Mouse (Mus musculus) intestine, embryonic 14.5 days (tissue): ENCODE data around the gene Fntb. TPM values are rescaled to one million over a fixed set of nuclear protein-coding genes. Genes with fewer than 3 reads are reported as not detected.

Experiments used
- ATAC-seq: fragments of 200-750 bp; cut with Nextera tagmentation; replicated peaks from 2 replicates; pipeline ENCODE4 v1.8.0; 2017; ENCODE audit warnings: low read depth, moderate number of reproducible peaks, moderate TSS enrichment, moderate library complexity; ENCODE audit not compliant: low FRiP score, low TSS enrichment
- DNase-seq: peaks from one replicate; pipeline ENCODE4 v3.0.0-alpha.2; 2018; ENCODE audit warnings: low spot score
- H3K27ac ChIP-seq: fragments of 300-500 bp; sonication (generic); 2 replicates; pipeline ENCODE4 v1.5.1; 2014; ENCODE audit warnings: low read depth, mild to moderate bottlenecking, control low read depth
- H3K27me3 ChIP-seq: fragments of 300-500 bp; sonication (generic); replicated peaks from 2 replicates; pipeline ENCODE4 v1.6.1; 2014; ENCODE audit warnings: low read length, control low read depth; ENCODE audit not compliant: control insufficient read depth, insufficient read depth
- H3K36me3 ChIP-seq: fragments of 300-500 bp; sonication (generic); 2 replicates; pipeline ENCODE4 v1.6.1; 2014; ENCODE audit warnings: low read length, control low read depth; ENCODE audit not compliant: control insufficient read depth, insufficient read depth
- H3K4me1 ChIP-seq: fragments of 300-500 bp; sonication (generic); replicated peaks from 2 replicates; pipeline ENCODE4 v1.6.1; 2014; ENCODE audit warnings: low read length, control low read depth, mixed read lengths; ENCODE audit not compliant: control insufficient read depth, insufficient read depth
- H3K4me2 ChIP-seq: fragments of 300-500 bp; sonication (generic); 2 replicates; pipeline ENCODE4 v1.6.1; 2014; ENCODE audit warnings: low read length
- H3K4me3 ChIP-seq: fragments of 300-500 bp; sonication (generic); 2 replicates; pipeline ENCODE4 v1.5.1; 2014; ENCODE audit warnings: low read depth, low read length, control low read depth, mixed read lengths
- H3K9ac ChIP-seq: fragments of 300-500 bp; sonication (generic); 2 replicates; pipeline ENCODE4 v1.6.1; 2014; ENCODE audit warnings: mild to moderate bottlenecking, low read length
- H3K9me3 ChIP-seq: fragments of 300-500 bp; sonication (generic); 2 replicates; pipeline ENCODE4 v1.6.1; 2016; ENCODE audit warnings: low read length, control low read depth; ENCODE audit not compliant: control insufficient read depth
- WGBS: fragments of 180-500 bp; shearing (Covaris S2); extraction: QIAGEN DNeasy Blood & Tissue Kit; methylation state at CpG from one replicate; pipeline ENCODE4 v1.1.7; 2014; 5-methylcytosine and 5-hydroxymethylcytosine counted together
- polyA plus RNA-seq: library from polyadenylated mRNA; unstranded; fragments of >200 nt; fragmentation: Nextera tagmentation; extraction: Ambion mirVana; gene quantifications from 2 replicates; pipeline ENCODE4 v1.2.1, GENCODE M21; 2014

The Fntb gene
- polyA plus RNA-seq, 1 experiment from 2014 or later = 39.3 TPM

- DNase-seq (no peak), ATAC-seq (no peak)
- H3K9me3 ChIP-seq = no peaks in the 10 kb centered on the region
- no peak overlapping the region for H3K9ac ChIP-seq
- no peaks in the 10 kb centered on the region for H3K4me1 ChIP-seq
- no peak overlapping the region for H3K4me2 ChIP-seq
- H3K27me3 ChIP-seq = no peaks in the 10 kb centered on the region
- no peak overlapping the region for H3K4me3 ChIP-seq
- H3K36me3 ChIP-seq = peaks cover 20% of the 10 kb centered on the region; the same call in 1 of the 2 replicates
- no peak overlapping the region for H3K27ac ChIP-seq
- WGBS = 92% methylated on average over 16 of the region's 16 CpGs
Measured at GRCm38 (mm10) chr12:76892910-76893695, 127.7 kb downstream of the Fntb start.

GRCm38 (mm10) chr12:76894792-76895559, 129.6 kb downstream of the Fntb start:
- H3K9ac ChIP-seq = no peak overlapping the region
- ATAC-seq (no peak; the same call in 1 of the 2 replicates), DNase-seq (no peak)
- no peak overlapping the region for H3K4me2 ChIP-seq
- WGBS = 71% methylated on average over 10 of the region's 10 CpGs
- no peak overlapping the region for H3K27ac ChIP-seq
- H3K36me3 ChIP-seq = peaks cover 17% of the 10 kb centered on the region
- no peaks in the 10 kb centered on the region for H3K27me3 ChIP-seq
- H3K4me3 ChIP-seq = no peak overlapping the region
- H3K4me1 ChIP-seq = no peaks in the 10 kb centered on the region
- no peaks in the 10 kb centered on the region for H3K9me3 ChIP-seq

- no peaks in the 10 kb centered on the region for H3K4me1 ChIP-seq
- peaks cover 19% of the 10 kb centered on the region for H3K36me3 ChIP-seq
- DNase-seq (no peak), ATAC-seq (peak; percentile 62)
- no peaks in the 10 kb centered on the region for H3K9me3 ChIP-seq
- H3K27ac ChIP-seq = no peak overlapping the region; the same call in 1 of the 2 replicates
- H3K4me3 ChIP-seq = no peak overlapping the region
- WGBS = 36% methylated on average over 7 of the region's 7 CpGs
- H3K9ac ChIP-seq = no peak overlapping the region
- H3K4me2 ChIP-seq = no peak overlapping the region
- no peaks in the 10 kb centered on the region for H3K27me3 ChIP-seq
Measured at GRCm38 (mm10) chr12:76895777-76896176, 130.4 kb downstream of the Fntb start.

GRCm38 (mm10) chr12:76896566-76896965, 131.2 kb downstream of the Fntb start:
- no peaks in the 10 kb centered on the region for H3K27me3 ChIP-seq
- no peaks in the 10 kb centered on the region for H3K9me3 ChIP-seq
- H3K4me1 ChIP-seq = no peaks in the 10 kb centered on the region
- DNase-seq (no peak), ATAC-seq (no peak)
- H3K27ac ChIP-seq = no peak overlapping the region
- 95% methylated on average over 4 of the region's 4 CpGs for WGBS
- no peak overlapping the region for H3K4me3 ChIP-seq
- H3K4me2 ChIP-seq = no peak overlapping the region
- H3K9ac ChIP-seq = no peak overlapping the region
- peaks cover 21% of the 10 kb centered on the region for H3K36me3 ChIP-seq

GRCm38 (mm10) chr12:76897006-76897405, 131.6 kb downstream of the Fntb start:
- H3K36me3 ChIP-seq = peaks cover 16% of the 10 kb centered on the region
- H3K4me3 ChIP-seq = no peak overlapping the region
- no peak overlapping the region for H3K4me2 ChIP-seq
- no peak for ATAC-seq
- H3K9me3 ChIP-seq = no peaks in the 10 kb centered on the region
- no peak overlapping the region for H3K27ac ChIP-seq
- WGBS = 86% methylated on average over 10 of the region's 10 CpGs
- H3K9ac ChIP-seq = no peak overlapping the region
- no peak for DNase-seq
- H3K4me1 ChIP-seq = no peaks in the 10 kb centered on the region
- H3K27me3 ChIP-seq = no peaks in the 10 kb centered on the region

- DNase-seq = no peak
- no peaks in the 10 kb centered on the region for H3K4me1 ChIP-seq
- H3K4me2 ChIP-seq = no peak overlapping the region
- no peak overlapping the region for H3K9ac ChIP-seq
- no peak overlapping the region for H3K27ac ChIP-seq
- H3K36me3 ChIP-seq = peaks cover 15% of the 10 kb centered on the region
- H3K4me3 ChIP-seq = no peak overlapping the region
- no peak for ATAC-seq
- H3K9me3 ChIP-seq = no peaks in the 10 kb centered on the region
- H3K27me3 ChIP-seq = no peaks in the 10 kb centered on the region
Measured at GRCm38 (mm10) chr12:76898141-76898540, 132.8 kb downstream of the Fntb start.

GRCm38 (mm10) chr12:76899261-76899975, 134.0 kb downstream of the Fntb start:
- Histone ChIP-seq H3K4me3 (no peak overlapping the region), H3K4me2 (no peak overlapping the region), H3K36me3 (peaks cover 15% of the 10 kb centered on the region), H3K27ac (no peak overlapping the region), H3K4me1 (no peaks in the 10 kb centered on the region), H3K27me3 (no peaks in the 10 kb centered on the region), H3K9ac (no peak overlapping the region), H3K9me3 (no peaks in the 10 kb centered on the region)
- WGBS = 88% methylated on average over 10 of the region's 10 CpGs
- ATAC-seq = no peak
- DNase-seq = no peak

- WGBS = 79% methylated on average over 3 of the region's 3 CpGs
- ATAC-seq (no peak), DNase-seq (no peak)
- no peak overlapping the region for H3K27ac ChIP-seq
- no peaks in the 10 kb centered on the region for H3K4me1 ChIP-seq
- no peak overlapping the region for H3K4me3 ChIP-seq
- H3K36me3 ChIP-seq = peaks cover 15% of the 10 kb centered on the region
- no peaks in the 10 kb centered on the region for H3K27me3 ChIP-seq
- no peaks in the 10 kb centered on the region for H3K9me3 ChIP-seq
- H3K9ac ChIP-seq = no peak overlapping the region
- H3K4me2 ChIP-seq = no peak overlapping the region
Measured at GRCm38 (mm10) chr12:76901508-76902294, 136.3 kb downstream of the Fntb start.
